ENCODE assay signal across 21 mouse cellular contexts in the genomic region with DNA sequence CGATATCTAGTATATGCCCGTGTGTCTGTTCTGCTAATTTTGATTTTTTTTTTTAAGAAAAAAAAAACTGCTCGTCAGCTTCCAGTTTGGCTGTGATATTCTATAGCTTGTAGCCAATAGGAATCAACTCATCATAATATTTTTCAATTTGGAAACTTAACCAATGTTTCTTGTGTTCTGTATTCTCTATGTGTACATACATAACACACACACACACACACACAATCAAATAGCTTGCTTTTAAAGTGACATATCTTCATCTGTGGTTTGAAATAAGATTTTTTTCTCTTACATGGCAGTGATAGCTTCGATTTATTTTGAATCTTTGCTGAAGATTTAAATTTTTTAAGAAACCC. TPM values are rescaled to one million over a fixed set of nuclear protein-coding genes. Genes with fewer than 3 reads are reported as not detected.
"Had no signal": no experiment of that assay in that cellular context is flagged by ENCODE, and none has a peak within 500 bp of the region (broad histone marks: within the 10 kb centered on the region; RNA-seq: fewer than 3 reads in every experiment).

No protein-coding gene starts in this region.

- H3K36me3 ChIP-seq: midbrain, embryonic 12.5 days; neural tube, embryonic 13.5 days; neural tube, embryonic 15.5 days; stomach, embryonic 15.5 days had no signal

- H3K27me3 ChIP-seq: midbrain, embryonic 12.5 days; neural tube, embryonic 13.5 days; neural tube, embryonic 15.5 days; stomach, embryonic 15.5 days had no signal

- H3K4me3 ChIP-seq: midbrain, embryonic 12.5 days; myocyte; neural tube, embryonic 13.5 days; neural tube, embryonic 15.5 days; stomach, embryonic 15.5 days had no signal

- H3K9ac ChIP-seq: liver, embryonic 14.5 days; lung, embryonic 14.5 days; midbrain, embryonic 12.5 days; neural tube, embryonic 13.5 days; neural tube, embryonic 15.5 days; stomach, embryonic 15.5 days had no signal

- H3K4me2 ChIP-seq: lung, embryonic 14.5 days; midbrain, embryonic 12.5 days; neural tube, embryonic 13.5 days; neural tube, embryonic 15.5 days; stomach, embryonic 15.5 days had no signal

- H3K4me1 ChIP-seq: midbrain, embryonic 12.5 days; neural tube, embryonic 13.5 days; neural tube, embryonic 15.5 days; stomach, embryonic 15.5 days had no signal

- DNase-seq: lung, adult 18-20 months; lung, embryonic 14.5 days; lung, postnatal 10 days; lung, postnatal 4 days; right cerebral cortex, postnatal 14 days; thymus, adult 2 months; thymus, postnatal 25 days; thymus, postnatal 4 days had no signal

- H3K27ac ChIP-seq: liver, embryonic 14.5 days; midbrain, embryonic 12.5 days; neural tube, embryonic 13.5 days; neural tube, embryonic 15.5 days; stomach, embryonic 15.5 days; stomach, postnatal 0 days had no signal

- H3K9me3 ChIP-seq: midbrain, embryonic 12.5 days; neural tube, embryonic 13.5 days; neural tube, embryonic 15.5 days; stomach, embryonic 15.5 days had no signal

RNA-seq across cellular contexts. Expression of a gene that starts 43.5 kb away (rescaled TPM):
- polyA plus RNA-seq: liver, embryonic 14.5 days; liver, embryonic 16.5 days; lung, embryonic 14.5 days; lung, embryonic 16.5 days; midbrain, embryonic 12.5 days; midbrain, embryonic 14.5 days; neural tube, embryonic 11.5 days; neural tube, embryonic 13.5 days; neural tube, embryonic 15.5 days; spleen, adult 2 months; stomach, embryonic 15.5 days; stomach, postnatal 0 days; thymus, adult 2 months; urinary bladder, adult 2 months had no signal
